Mouse (Mus musculus) liver, adult 2 months (tissue): ENCODE data around the gene Phlda3.

ENCODE experiments used
- CTCF ChIP-seq: fragments of 200-500 bp; IDR thresholded peaks from 2 replicates; pipeline ENCODE4 v1.5.1; 2011; ENCODE audit warnings: low read depth, low read length, control low read depth
- POLR2A ChIP-seq: fragments of 200-500 bp; IDR thresholded peaks from 2 replicates; pipeline ENCODE4 v1.6.1; 2011; ENCODE audit warnings: low read length, control low read depth; ENCODE audit not compliant: insufficient read depth; ENCODE audit errors: extremely low read depth

- TF ChIP-seq POLR2A, result no peak
- TF ChIP-seq CTCF, result no peak
These were observed 51.7 kb downstream of the Phlda3 start for GRCm38 (mm10) chr1:135817595-135817994.
